Mouse (Mus musculus) hindbrain, embryonic 11.5 days (tissue): ENCODE data around the gene Tlx1. TPM values are rescaled to one million over a fixed set of nuclear protein-coding genes. Genes with fewer than 3 reads are reported as not detected.

ENCODE experiments used
- ATAC-seq: fragments of 200-750 bp; cut with Nextera tagmentation; 2 replicates; pipeline ENCODE4 v1.8.0; 2017; ENCODE audit warnings: mild to moderate bottlenecking, moderate TSS enrichment, moderate library complexity; ENCODE audit not compliant: low FRiP score
- DNase-seq: peaks from one replicate; pipeline ENCODE4 v3.0.0-alpha.2; 2015; ENCODE audit warnings: low spot score
- H3K27ac ChIP-seq: fragments of 300-500 bp; sonication (generic); 2 replicates; pipeline ENCODE4 v1.5.1; 2014; ENCODE audit warnings: mild to moderate bottlenecking, low read depth, low read length
- H3K27me3 ChIP-seq: fragments of 300-500 bp; sonication (generic); 2 replicates; pipeline ENCODE4 v1.6.1; 2014; ENCODE audit warnings: mild to moderate bottlenecking, low read length, moderate library complexity, mixed read lengths; ENCODE audit not compliant: control insufficient read depth, insufficient read depth
- H3K36me3 ChIP-seq: fragments of 300-500 bp; sonication (generic); 2 replicates; pipeline ENCODE4 v1.6.1; 2014; ENCODE audit warnings: mild to moderate bottlenecking, low read length, moderate library complexity, mixed read lengths; ENCODE audit not compliant: control insufficient read depth, insufficient read depth
- H3K4me1 ChIP-seq: fragments of 300-500 bp; sonication (generic); replicated peaks from 2 replicates; pipeline ENCODE4 v1.6.1; 2014; ENCODE audit warnings: low read length, mixed read lengths; ENCODE audit not compliant: control insufficient read depth, insufficient read depth
- H3K4me2 ChIP-seq: fragments of 300-500 bp; sonication (generic); replicated peaks from 2 replicates; pipeline ENCODE4 v1.6.1; 2014; ENCODE audit warnings: mild to moderate bottlenecking, low read depth, low read length
- H3K4me3 ChIP-seq: fragments of 300-500 bp; sonication (generic); 2 replicates; pipeline ENCODE4 v1.5.1; 2014; ENCODE audit warnings: low read depth, low read length
- H3K9ac ChIP-seq: fragments of 300-500 bp; sonication (generic); 2 replicates; pipeline ENCODE4 v1.6.1; 2014; ENCODE audit warnings: low read depth, low read length
- H3K9me3 ChIP-seq: fragments of 300-500 bp; sonication (generic); 2 replicates; pipeline ENCODE4 v1.6.1; 2016; ENCODE audit warnings: low read length; ENCODE audit not compliant: control insufficient read depth
- WGBS: fragments of 180-500 bp; shearing (Covaris S2); extraction: QIAGEN DNeasy Blood & Tissue Kit; methylation state at CpG from one replicate; pipeline ENCODE4 v1.1.7; 2014; 5-methylcytosine and 5-hydroxymethylcytosine counted together
- polyA plus RNA-seq: library from polyadenylated mRNA; unstranded; fragments of >200 nt; fragmentation: Nextera tagmentation; extraction: Ambion mirVana; gene quantifications from 2 replicates; pipeline ENCODE4 v1.2.1, GENCODE M21; 2014

Tlx1 gene
- polyA plus RNA-seq, 1 experiment from 2014 or later, result 2.2 TPM

GRCm38 (mm10) chr19:45131966-45132628, 18.4 kb upstream of the Tlx1 start:
- Histone ChIP-seq H3K27ac (no peak overlapping the region), H3K9me3 (no peaks in the 10 kb centered on the region), H3K27me3 (peaks cover 47% of the 10 kb centered on the region), H3K4me3 (no peak overlapping the region), H3K4me2 (no peak overlapping the region), H3K4me1 (no peaks in the 10 kb centered on the region; the same call in 1 of the 2 replicates), H3K9ac (no peak overlapping the region), H3K36me3 (no peaks in the 10 kb centered on the region)
- 22% methylated on average over 14 of the region's 14 CpGs for WGBS
- peak; percentile 6 for DNase-seq
- no peak for ATAC-seq

- 4% methylated on average over 3 of the region's 3 CpGs for WGBS
- H3K4me3 ChIP-seq, result no peak overlapping the region
- H3K9me3 ChIP-seq, result no peaks in the 10 kb centered on the region
- no peak overlapping the region for H3K4me2 ChIP-seq
- ATAC-seq (no peak), DNase-seq (no peak)
- H3K9ac ChIP-seq, result no peak overlapping the region
- peaks cover 5% of the 10 kb centered on the region; the same call in 1 of the 2 replicates for H3K4me1 ChIP-seq
- H3K27me3 ChIP-seq, result peaks cover 94% of the 10 kb centered on the region
- no peaks in the 10 kb centered on the region for H3K36me3 ChIP-seq
- H3K27ac ChIP-seq, result no peak overlapping the region
Observed at GRCm38 (mm10) chr19:45142531-45142930, 7.9 kb upstream of the Tlx1 start.

GRCm38 (mm10) chr19:45143214-45143895, 7.1 kb upstream of the Tlx1 start:
- no peaks in the 10 kb centered on the region for H3K9me3 ChIP-seq
- peak overlapping the region; percentile 17 for H3K4me2 ChIP-seq
- 1% methylated on average over 46 of the region's 46 CpGs for WGBS
- H3K4me3 ChIP-seq, result peak overlapping the region; percentile 8; the same call in 1 of the 2 replicates
- H3K4me1 ChIP-seq, result peaks cover 5% of the 10 kb centered on the region; the same call in 1 of the 2 replicates
- H3K27me3 ChIP-seq, result peaks cover 100% of the 10 kb centered on the region
- H3K27ac ChIP-seq, result no peak overlapping the region
- ATAC-seq (peak; percentile 74), DNase-seq (peak; percentile 78)
- no peaks in the 10 kb centered on the region for H3K36me3 ChIP-seq
- H3K9ac ChIP-seq, result no peak overlapping the region

GRCm38 (mm10) chr19:45147071-45147470, 3.4 kb upstream of the Tlx1 start:
- no peak overlapping the region for H3K4me2 ChIP-seq
- H3K9ac ChIP-seq, result no peak overlapping the region
- no peaks in the 10 kb centered on the region for H3K36me3 ChIP-seq
- no peak for ATAC-seq
- H3K4me3 ChIP-seq, result no peak overlapping the region
- 1% methylated on average over 4 of the region's 4 CpGs for WGBS
- H3K9me3 ChIP-seq, result no peaks in the 10 kb centered on the region
- peaks cover 97% of the 10 kb centered on the region for H3K27me3 ChIP-seq
- H3K27ac ChIP-seq, result no peak overlapping the region
- DNase-seq, result no peak
- H3K4me1 ChIP-seq, result peaks cover 13% of the 10 kb centered on the region

- ATAC-seq, result no peak
- peaks cover 8% of the 10 kb centered on the region for H3K4me1 ChIP-seq
- WGBS, result 1% methylated on average over 34 of the region's 36 CpGs
- peaks cover 97% of the 10 kb centered on the region for H3K27me3 ChIP-seq
- peak overlapping the region; percentile 23 for H3K4me3 ChIP-seq
- no peaks in the 10 kb centered on the region for H3K9me3 ChIP-seq
- peak overlapping the region; percentile 34 for H3K4me2 ChIP-seq
- no peak overlapping the region; the same call in 1 of the 2 replicates for H3K9ac ChIP-seq
- peak; percentile 67 for DNase-seq
- H3K36me3 ChIP-seq, result no peaks in the 10 kb centered on the region
- no peak overlapping the region for H3K27ac ChIP-seq
Observed at GRCm38 (mm10) chr19:45151361-45152182, 1.1 kb downstream of the Tlx1 start.

GRCm38 (mm10) chr19:45152183-45152650, 1.7 kb downstream of the Tlx1 start:
- DNase-seq, result peak; percentile 60
- no peak overlapping the region for H3K27ac ChIP-seq
- no peak overlapping the region for H3K4me2 ChIP-seq
- no peak for ATAC-seq
- H3K4me1 ChIP-seq, result peaks cover 8% of the 10 kb centered on the region
- no peaks in the 10 kb centered on the region for H3K9me3 ChIP-seq
- H3K9ac ChIP-seq, result no peak overlapping the region
- H3K36me3 ChIP-seq, result no peaks in the 10 kb centered on the region
- H3K27me3 ChIP-seq, result peaks cover 97% of the 10 kb centered on the region
- under 1% methylated on average over 8 of the region's 8 CpGs for WGBS
- no peak overlapping the region for H3K4me3 ChIP-seq

- H3K9me3 ChIP-seq, result no peaks in the 10 kb centered on the region
- under 1% methylated on average over 44 of the region's 44 CpGs for WGBS
- peak overlapping the region; percentile 8; the same call in 1 of the 2 replicates for H3K4me3 ChIP-seq
- H3K4me2 ChIP-seq, result no peak overlapping the region
- H3K27me3 ChIP-seq, result peaks cover 96% of the 10 kb centered on the region
- no peak for ATAC-seq
- H3K9ac ChIP-seq, result no peak overlapping the region
- no peaks in the 10 kb centered on the region for H3K36me3 ChIP-seq
- peak; percentile 67 for DNase-seq
- H3K27ac ChIP-seq, result no peak overlapping the region
- peaks cover 8% of the 10 kb centered on the region for H3K4me1 ChIP-seq
Observed at GRCm38 (mm10) chr19:45153311-45154058, 3.0 kb downstream of the Tlx1 start.

GRCm38 (mm10) chr19:45154059-45154386, 3.5 kb downstream of the Tlx1 start:
- no peak overlapping the region for H3K4me2 ChIP-seq
- peaks cover 96% of the 10 kb centered on the region for H3K27me3 ChIP-seq
- no peaks in the 10 kb centered on the region for H3K9me3 ChIP-seq
- DNase-seq, result peak; percentile 66
- H3K27ac ChIP-seq, result no peak overlapping the region
- 0% methylated on average over 22 of the region's 24 CpGs for WGBS
- no peak for ATAC-seq
- H3K4me3 ChIP-seq, result peak overlapping the region; percentile 8; the same call in 1 of the 2 replicates
- no peak overlapping the region for H3K9ac ChIP-seq
- H3K36me3 ChIP-seq, result no peaks in the 10 kb centered on the region
- peaks cover 8% of the 10 kb centered on the region for H3K4me1 ChIP-seq
